Mouse (Mus musculus): ENCODE results near the gene Rtn4rl2.

DNA sequence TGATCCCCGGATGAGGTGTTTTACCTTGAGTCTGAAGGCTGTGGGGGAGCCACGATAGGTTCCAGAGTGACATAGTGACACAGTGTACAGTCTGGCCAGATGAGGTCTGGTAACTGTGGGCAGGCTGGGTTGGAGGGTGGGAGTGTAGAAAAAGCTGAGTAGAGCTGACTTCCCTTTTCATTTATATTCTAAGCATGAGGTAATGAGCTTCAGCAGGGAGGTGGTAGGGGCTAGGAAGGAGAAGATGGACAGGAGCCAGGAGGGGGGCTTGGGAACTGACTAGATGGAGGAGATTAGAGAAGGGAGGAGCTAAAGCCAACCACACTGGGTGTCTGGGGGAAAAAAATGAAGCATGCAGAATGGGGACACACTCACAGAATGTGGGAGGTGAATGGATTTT, 17.5 kb downstream of the Rtn4rl2 start:
- TF ChIP-seq MYOD1 (IDR thresholded peaks at IDR 0.05; ENCODE audit: control insufficient read depth, insufficient read length, low read depth), result no peak
- no peak for TF ChIP-seq USF1 (IDR thresholded peaks at IDR 0.05; ENCODE audit: low read depth)
- TF ChIP-seq MAX (IDR thresholded peaks at IDR 0.05), result no peak
- no peak for TF ChIP-seq FOSL1 (IDR thresholded peaks at IDR 0.05; ENCODE audit: insufficient read depth, low read length, poor library complexity, severe bottlenecking)
- no peak for TF ChIP-seq CTCF (IDR thresholded peaks at IDR 0.05; ENCODE audit: control insufficient read depth, insufficient read depth, insufficient read length)
- no peak for TF ChIP-seq MYOG (IDR thresholded peaks at IDR 0.05; ENCODE audit: control insufficient read depth, extremely low read depth, insufficient read length)
- TF ChIP-seq CEBPB (IDR thresholded peaks at IDR 0.05; ENCODE audit: low read depth), result no peak

All from C2C12 (cell line).